Mouse (Mus musculus) spleen, adult 10 weeks (tissue): ENCODE results near the gene Calhm2. TPM values are rescaled to one million over a fixed set of nuclear protein-coding genes. Genes with fewer than 3 reads are reported as not detected.

ENCODE experiments used
- polyA plus RNA-seq: library from polyadenylated mRNA; stranded (reverse); fragments of 350-450 nt; fragmentation: Illumina TruSeq; extraction: RNeasy Lipid Tissue Mini Kit (QIAGEN cat#74804); gene quantifications from one replicate; pipeline ENCODE4 v1.2.3, GENCODE M21; 2015; ENCODE audit warnings: low replicate concordance; ENCODE audit not compliant: insufficient read depth

The Calhm2 gene
- 17.5 TPM for polyA plus RNA-seq

GRCm38 (mm10) chr19:47137771-47138421 lies at the start of gene Calhm2:
Gene Calhm2, minus strand, starts transcription at chr19:47138294.

GRCm38 (mm10) chr19:47178431-47179271 lies 40.6 kb upstream of the Calhm2 start, which contains the start of gene Neurl1a:
Gene Neurl1a, plus strand, starts transcription at chr19:47178820.

GRCm38 (mm10) chr19:47157664-47158063 lies 19.6 kb upstream of the Calhm2 start, which contains the start of gene Calhm3:
Gene Calhm3, minus strand, starts transcription at chr19:47157764.

GRCm38 (mm10) chr19:47144154-47144553 lies 6.1 kb upstream of the Calhm2 start, which contains the start of gene Calhm1:
Gene Calhm1, minus strand, starts transcription at chr19:47144254.

GRCm38 (mm10) chr19:47090550-47091156 lies 47.4 kb downstream of the Calhm2 start, which contains the start of the genes Usmg5 and Pdcd11:
Gene Usmg5, minus strand, starts transcription at chr19:47090647.
Gene Pdcd11, plus strand, starts transcription at chr19:47090768.

GRCm38 (mm10) chr19:47067096-47067882 lies 70.8 kb downstream of the Calhm2 start, which contains the start of gene Taf5:
Gene Taf5, plus strand, starts transcription at chr19:47067746.

Other genes starting within 250 kb of the Calhm2 start
- not detected for gene Ina, start 123.6 kb downstream of the Calhm2 start, polyA plus RNA-seq
- gene Nt5c2, start 123.1 kb downstream of the Calhm2 start, polyA plus RNA-seq = 60.9 TPM
- 34.3 TPM for gene Pcgf6, start 87.4 kb downstream of the Calhm2 start, polyA plus RNA-seq
- 11.7 TPM for gene Taf5, start 70.5 kb downstream of the Calhm2 start, polyA plus RNA-seq
- 431 TPM for gene Usmg5, start 47.6 kb downstream of the Calhm2 start, polyA plus RNA-seq
- 17.8 TPM for gene Pdcd11, start 47.5 kb downstream of the Calhm2 start, polyA plus RNA-seq
- gene Calhm1, start 6.0 kb upstream of the Calhm2 start, polyA plus RNA-seq = not detected
- gene Calhm3, start 19.5 kb upstream of the Calhm2 start, polyA plus RNA-seq = not detected
- gene Neurl1a, start 40.5 kb upstream of the Calhm2 start, polyA plus RNA-seq = 0.32 TPM